In the genomic region with DNA sequence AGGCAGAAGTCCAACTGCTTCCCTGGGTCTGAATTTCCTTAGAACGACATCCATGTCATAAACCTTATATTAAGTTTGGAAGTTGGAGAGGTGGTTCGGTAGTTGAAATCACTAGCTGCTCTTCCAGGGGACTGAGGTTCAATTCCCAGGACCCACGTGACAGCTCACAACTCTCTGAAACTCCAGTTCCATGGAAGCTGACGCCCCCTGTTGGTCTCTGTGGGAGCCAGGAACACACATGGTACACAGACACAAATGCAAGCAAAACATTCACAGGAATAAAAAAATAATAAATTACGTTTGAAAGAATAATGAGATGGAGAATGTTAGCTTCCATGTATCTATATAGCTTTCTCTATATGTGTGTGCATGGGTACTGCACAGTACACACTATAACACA, we compare ENCODE assay signal across 20 mouse cellular contexts. TPM values are rescaled to one million over a fixed set of nuclear protein-coding genes. Genes with fewer than 3 reads are reported as not detected.
DNase-seq lines count a peak whose midpoint lies in the region; ATAC-seq and TF ChIP-seq lines count a peak whose summit lies in the region.
"Had no signal": no experiment of that assay in that cellular context is flagged by ENCODE, and none has a peak within 500 bp of the region (broad histone marks: within the 10 kb centered on the region; RNA-seq: fewer than 3 reads in every experiment).

No protein-coding gene starts in this region.

- TF ChIP-seq CTCF in gastrocnemius, adult 2 months (IDR thresholded peaks at IDR 0.05): no peak
- TF ChIP-seq CTCF in liver, embryonic 14.5 days (IDR thresholded peaks at IDR 0.05; ENCODE audit: low read depth): 0 out of 2 replicates have a peak, but pooled peaks have one; percentile 25
- TF ChIP-seq CTCF in ES-Bruce4 (IDR thresholded peaks at IDR 0.05; ENCODE audit: low read depth, low read length): peak; percentile 5

- H3K4me2 ChIP-seq in liver, embryonic 14.5 days (ENCODE audit: low read depth): no peak overlapping the region
- no peak overlapping the region for H3K4me2 ChIP-seq in embryonic facial prominence, embryonic 13.5 days
- H3K4me2 ChIP-seq: hindbrain, embryonic 12.5 days; kidney, embryonic 15.5 days; midbrain, embryonic 13.5 days had no signal

- H3K9ac ChIP-seq in liver, embryonic 14.5 days (replicated peaks): no peak overlapping the region
- no peak overlapping the region for H3K9ac ChIP-seq in ES-Bruce4 (ENCODE audit: low read depth, poor library complexity, severe bottlenecking)
- H3K9ac ChIP-seq in embryonic facial prominence, embryonic 13.5 days: no peak overlapping the region
- H3K9ac ChIP-seq: hindbrain, embryonic 12.5 days; kidney, embryonic 15.5 days; midbrain, embryonic 13.5 days had no signal

- H3K27ac ChIP-seq in gastrocnemius, adult 2 months: peak overlapping the region; percentile 70
- H3K27ac ChIP-seq in liver, embryonic 14.5 days: no peak overlapping the region
- no peak overlapping the region for H3K27ac ChIP-seq in ES-Bruce4 (ENCODE audit: insufficient read depth, low read length)
- peak overlapping the region; percentile 72; the same call in 1 of the 2 replicates for H3K27ac ChIP-seq in embryonic facial prominence, embryonic 13.5 days
- H3K27ac ChIP-seq: hindbrain, embryonic 12.5 days; kidney, embryonic 15.5 days; midbrain, embryonic 13.5 days had no signal

- H3K4me3 ChIP-seq in gastrocnemius, adult 2 months: no peak overlapping the region
- H3K4me3 ChIP-seq in liver, embryonic 14.5 days (ENCODE audit: insufficient read depth in 1 of 2, low read depth in 2 of 2, low read length in 2 of 2): no peak overlapping the region
- H3K4me3 ChIP-seq in ES-Bruce4 (ENCODE audit: low read depth, low read length): no peak overlapping the region
- H3K4me3 ChIP-seq in embryonic facial prominence, embryonic 13.5 days: no peak overlapping the region
- H3K4me3 ChIP-seq: erythroblast, embryonic 14.5 days; hindbrain, embryonic 12.5 days; kidney, embryonic 15.5 days; midbrain, embryonic 13.5 days had no signal

- H3K27me3 ChIP-seq in liver, embryonic 14.5 days (ENCODE audit: control insufficient read depth, insufficient read depth, low read length): no peaks in the 10 kb centered on the region
- no peaks in the 10 kb centered on the region for H3K27me3 ChIP-seq in ES-Bruce4 (ENCODE audit: control insufficient read depth, insufficient read depth, low read length, poor library complexity, severe bottlenecking)
- no peaks in the 10 kb centered on the region for H3K27me3 ChIP-seq in embryonic facial prominence, embryonic 13.5 days
- H3K27me3 ChIP-seq: CH12.LX had no signal

- intact Hi-C loops in gastrocnemius, adult 2 months (cut with DNase I): no loop called here

- TF ChIP-seq EP300 in liver, embryonic 14.5 days (IDR thresholded peaks at IDR 0.05; ENCODE audit: low read depth): no peak
- no peak for TF ChIP-seq EP300 in ES-Bruce4 (IDR thresholded peaks at IDR 0.05; ENCODE audit: insufficient read depth, low read depth, low read length)

- no peaks in the 10 kb centered on the region for H3K9me3 ChIP-seq in liver, embryonic 14.5 days (ENCODE audit: control insufficient read depth, low read length)
- H3K9me3 ChIP-seq in ES-Bruce4 (replicated peaks; ENCODE audit: control insufficient read depth, insufficient read depth, low read length, poor library complexity, severe bottlenecking): no peaks in the 10 kb centered on the region
- no peaks in the 10 kb centered on the region for H3K9me3 ChIP-seq in embryonic facial prominence, embryonic 13.5 days
- H3K9me3 ChIP-seq: hindbrain, embryonic 12.5 days; kidney, embryonic 15.5 days; midbrain, embryonic 13.5 days had no signal

- no peaks in the 10 kb centered on the region for H3K36me3 ChIP-seq in liver, embryonic 14.5 days (replicated peaks; ENCODE audit: control insufficient read depth, insufficient read depth, low read depth)
- H3K36me3 ChIP-seq in ES-Bruce4 (ENCODE audit: control insufficient read depth, insufficient read depth, low read length, poor library complexity, severe bottlenecking): no peaks in the 10 kb centered on the region
- H3K36me3 ChIP-seq in embryonic facial prominence, embryonic 13.5 days: no peaks in the 10 kb centered on the region
- H3K36me3 ChIP-seq: hindbrain, embryonic 12.5 days; kidney, embryonic 15.5 days; midbrain, embryonic 13.5 days had no signal

- ATAC-seq in liver, embryonic 14.5 days (ENCODE audit: insufficient read depth): no peak
- no peak for ATAC-seq in embryonic facial prominence, embryonic 13.5 days (ENCODE audit: insufficient number of reproducible peaks, insufficient read depth, low FRiP score, low TSS enrichment, low read depth)
- ATAC-seq in activated CD4-positive, CD25-positive, alpha-beta regulatory T cell, adult 4 months: no peak
- ATAC-seq: forebrain, embryonic 16.5 days; inflammation-experienced regulatory T-cells, adult 6 months; midbrain, embryonic 13.5 days had no signal

- no peak for DNase-seq in gastrocnemius, adult 2 months
- no peak for DNase-seq in gastrocnemius, adult 8-10 months (ENCODE audit: low spot score in 2 of 2)
- DNase-seq in liver, embryonic 14.5 days (ENCODE audit: low read depth in 3 of 3, low spot score in 3 of 3): no peak
- no peak for DNase-seq in liver
- DNase-seq in right cerebral cortex, adult 2 months (ENCODE audit: low spot score in 2 of 2): no peak
- DNase-seq: adrenal gland, adult 8-10 months; cerebellum, postnatal 10 days; gastrocnemius, postnatal 10 days; right cerebral cortex, postnatal 4 days; thymus, adult 18-20 months had no signal

- 0 out of 4 replicates have a peak, but pooled peaks cover 0 to 5% of the 10 kb centered on the region in 2 experiments for H3K4me1 ChIP-seq in liver, embryonic 14.5 days (replicated peaks; ENCODE audit: control insufficient read depth in 2 of 2, insufficient read depth in 2 of 2, low read length in 1 of 2)
- peaks cover 10% of the 10 kb centered on the region for H3K4me1 ChIP-seq in ES-Bruce4 (ENCODE audit: control insufficient read depth, insufficient read depth, low read length)
- H3K4me1 ChIP-seq in embryonic facial prominence, embryonic 13.5 days: peaks cover 27% of the 10 kb centered on the region

- no peak for TF ChIP-seq POLR2A in ES-Bruce4 (IDR thresholded peaks at IDR 0.05; ENCODE audit: insufficient read depth, low read length)

- WGBS in liver, embryonic 14.5 days (ENCODE audit: insufficient replicate concordance): 65% methylated on average over 5 of the region's 5 CpGs
- WGBS in embryonic facial prominence, embryonic 13.5 days: 89% methylated on average over 5 of the region's 5 CpGs

RNA-seq across cellular contexts. Expression of a gene that starts 16.0 kb away (rescaled TPM):
- 1 to 10 TPM; 8.6 to 9.8 TPM for total RNA-seq in gastrocnemius, adult 2 months (2021)
- 10 to 100 TPM in 1 of 4 experiments, 1 to 10 TPM in 3; 6.7 to 18.0 (median 8.4) TPM for total RNA-seq in gastrocnemius, adult 8-10 months (2022)
- 2.3 and 3.6 TPM in 2 replicates for polyA plus RNA-seq in liver, embryonic 14.5 days (2012; rRNA removed)
- polyA plus RNA-seq in liver, embryonic 14.5 days (2014; fragmentation: Nextera tagmentation; extraction: Ambion mirVana): 3.2 and 5.4 TPM in 2 replicates
- polyA plus RNA-seq in ES-Bruce4 (2011; ENCODE audit: insufficient read depth, insufficient read length, low read depth, missing spikeins): 18.4 and 21.9 TPM in 2 replicates
- 10.4 and 10.7 TPM in 2 replicates for polyA plus RNA-seq in embryonic facial prominence, embryonic 13.5 days (2015; fragmentation: Nextera tagmentation; extraction: Ambion mirVana)
- polyA plus RNA-seq in activated CD4-positive, CD25-positive, alpha-beta regulatory T cell, adult 4 months (2017; shearing (Covaris generic)): 10 to 100 TPM; 31.3 to 34.4 TPM

Comparison
In these comparisons a context has a peak if more than half of its experiments do, and no peak if none do; other contexts are left out.
1. H3K27ac ChIP-seq: peak in gastrocnemius, adult 2 months (single experiment) and embryonic facial prominence, embryonic 13.5 days (single experiment); none in liver, embryonic 14.5 days (single experiment) and ES-Bruce4 (single experiment).